Mouse (Mus musculus): Measurements from ENCODE around the gene Tlx2. TPM values are rescaled to one million over a fixed set of nuclear protein-coding genes. Genes with fewer than 3 reads are reported as not detected.

Tlx2 gene
- not detected for polyA plus RNA-seq (2017; shearing (Covaris generic))

DNA sequence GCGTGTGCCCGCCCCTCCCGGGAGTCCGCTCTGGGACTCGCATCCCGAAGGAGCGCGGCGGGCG, at the start of gene Tlx2:
Gene Tlx2, minus strand, starts transcription at position 47 of the 64 bp plus-strand sequence.

DNA sequence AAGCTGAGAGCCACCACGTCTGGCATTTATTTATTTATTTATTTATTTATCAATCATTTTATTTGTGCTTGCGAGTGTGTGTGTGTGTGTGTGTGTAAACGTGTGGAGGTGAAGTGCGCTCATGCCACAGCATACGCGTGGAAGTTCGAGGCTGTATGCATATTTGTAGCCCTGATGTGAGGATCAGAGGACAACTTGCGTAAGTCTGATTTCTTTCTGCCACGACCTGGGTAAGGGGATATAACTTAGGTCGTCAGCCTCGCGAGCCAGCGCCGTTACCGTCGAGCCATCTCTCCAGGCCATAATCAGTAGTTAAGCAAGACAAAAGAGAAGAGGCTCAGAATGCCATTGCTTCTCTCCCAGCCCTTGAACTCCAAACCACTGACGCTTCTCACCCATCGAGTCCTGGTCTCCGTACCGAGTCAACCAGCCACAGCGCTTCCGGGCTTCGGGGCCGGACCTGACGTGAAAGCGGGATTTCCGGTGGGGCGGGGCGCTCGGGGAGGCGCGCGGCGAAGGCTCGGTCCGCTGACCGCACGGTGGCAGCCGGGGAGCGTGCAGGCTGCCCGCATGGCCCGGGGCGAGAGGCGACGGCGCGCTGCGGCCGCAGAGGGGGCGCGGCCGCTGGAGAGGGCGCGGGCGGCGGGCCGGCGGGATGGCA, 45.0 kb upstream of the Tlx2 start, which contains the start of gene Mogs:
Gene Mogs, plus strand, starts transcription at position 486 of the 661 bp plus-strand sequence.

DNA sequence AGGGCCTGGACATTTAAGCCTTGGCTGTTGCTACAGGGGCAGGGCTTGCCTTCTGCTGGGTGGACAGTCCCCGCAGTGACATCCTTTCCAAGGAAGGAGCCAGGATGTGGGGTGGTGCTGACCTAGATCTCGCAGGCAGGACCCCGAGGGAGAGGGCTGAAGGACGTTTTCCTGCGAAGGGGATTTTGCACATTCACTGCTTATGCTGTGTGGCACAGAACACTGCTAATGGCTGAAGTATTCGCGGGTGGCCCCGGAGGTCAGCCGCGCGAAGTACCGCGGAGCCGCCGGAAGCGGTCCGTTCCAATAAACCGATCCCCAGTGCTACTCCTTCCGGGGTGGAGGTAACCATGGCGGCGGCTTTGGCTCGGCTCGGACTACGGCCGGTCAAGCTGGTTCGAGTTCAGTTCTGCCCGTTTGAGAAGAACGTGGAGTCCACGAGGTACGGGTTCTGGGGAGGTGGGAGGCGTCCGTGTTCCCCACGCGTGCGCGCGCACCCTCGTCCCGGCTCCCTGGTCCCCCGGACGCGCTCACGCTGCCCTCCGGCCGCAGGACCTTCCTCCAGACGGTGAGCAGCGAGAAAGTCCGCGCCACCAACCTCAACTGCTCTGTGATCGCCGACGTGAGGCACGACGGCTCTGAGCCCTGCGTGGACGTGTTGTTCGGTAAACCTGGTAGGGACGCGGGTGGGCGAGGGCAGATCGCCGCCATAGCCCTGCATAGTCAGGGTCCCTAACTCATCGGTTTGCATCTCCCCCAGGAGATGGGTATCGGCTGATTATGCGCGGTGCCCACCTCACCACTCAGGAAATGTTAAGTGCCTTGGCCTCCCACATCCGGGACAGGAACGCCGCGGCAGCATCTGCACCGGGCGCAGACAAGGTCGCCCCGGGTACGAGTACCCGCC, 38.9 kb upstream of the Tlx2 start, which contains the start of gene Mrpl53:
Gene Mrpl53, plus strand, starts transcription at position 279 of the 907 bp plus-strand sequence.

DNA sequence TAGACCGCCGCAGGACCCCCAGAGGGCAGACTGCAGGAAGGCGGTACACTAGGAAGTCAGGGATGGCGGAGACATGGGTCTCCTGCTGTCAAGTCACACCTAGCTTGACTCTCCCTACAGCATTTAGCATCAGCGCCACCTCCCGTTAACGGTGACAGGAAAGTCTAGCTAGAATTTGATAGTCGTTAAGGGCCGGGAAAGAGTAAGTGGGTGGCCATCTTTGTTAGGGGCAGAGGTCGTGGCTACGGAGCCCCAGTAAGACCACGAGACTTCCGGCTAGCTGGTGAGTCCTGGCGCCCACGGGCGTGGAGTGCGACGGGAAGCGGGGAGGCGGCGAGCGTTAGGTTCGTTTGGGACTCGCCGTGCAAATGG, 31.2 kb upstream of the Tlx2 start, which contains the start of the genes Ccdc142 and Gm42688:
Gene Ccdc142, plus strand, starts transcription at position 286 of the 372 bp plus-strand sequence.
Gene Gm42688, plus strand, starts transcription at position 302 of the 372 bp plus-strand sequence.

DNA sequence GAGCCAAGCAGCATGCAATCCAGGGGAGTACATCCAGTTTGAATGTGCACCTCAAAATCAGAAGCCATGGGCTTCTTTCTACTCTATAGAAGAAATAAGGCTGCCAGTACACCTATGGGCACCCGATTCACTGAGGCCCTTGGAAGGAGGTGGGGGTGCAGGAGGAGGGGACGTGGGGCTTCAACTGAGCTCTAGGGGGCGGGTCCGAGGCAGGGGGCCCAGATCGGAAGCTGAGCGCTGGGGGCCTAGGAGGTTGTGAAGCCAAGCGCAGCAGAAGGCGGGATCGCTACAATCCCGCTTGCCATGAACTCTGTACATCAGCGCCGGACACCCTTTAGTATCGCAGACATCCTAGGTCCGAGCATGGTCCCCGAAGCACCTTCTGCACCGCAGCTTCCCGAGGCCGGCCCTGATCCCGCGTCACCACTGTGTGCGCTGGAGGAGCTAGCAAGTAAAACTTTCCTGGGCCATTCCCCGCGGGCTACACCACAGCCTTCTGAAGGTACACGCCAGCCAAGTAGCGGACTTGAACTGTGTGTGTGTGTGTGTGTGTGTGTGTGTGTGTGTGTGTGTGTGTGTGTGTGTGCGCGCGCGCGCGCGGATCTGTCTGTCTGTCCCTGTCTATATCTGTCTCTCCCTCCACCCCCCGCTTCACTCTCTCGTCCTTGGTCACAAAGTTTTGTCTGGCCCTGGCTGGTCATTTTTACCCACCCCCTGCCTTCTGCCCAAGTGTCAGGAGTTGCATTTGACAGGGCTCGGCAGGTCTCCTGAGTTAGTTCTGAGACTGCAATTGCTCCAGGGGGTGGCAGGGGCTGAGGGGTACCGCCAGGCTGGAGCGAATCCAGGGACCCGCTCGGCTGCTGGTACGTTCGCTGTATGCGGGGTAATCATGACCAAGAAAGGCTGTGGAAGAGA, 16.3 kb upstream of the Tlx2 start, which contains the start of gene Lbx2:
Gene Lbx2, plus strand, starts transcription at position 247 of the 915 bp plus-strand sequence.

DNA sequence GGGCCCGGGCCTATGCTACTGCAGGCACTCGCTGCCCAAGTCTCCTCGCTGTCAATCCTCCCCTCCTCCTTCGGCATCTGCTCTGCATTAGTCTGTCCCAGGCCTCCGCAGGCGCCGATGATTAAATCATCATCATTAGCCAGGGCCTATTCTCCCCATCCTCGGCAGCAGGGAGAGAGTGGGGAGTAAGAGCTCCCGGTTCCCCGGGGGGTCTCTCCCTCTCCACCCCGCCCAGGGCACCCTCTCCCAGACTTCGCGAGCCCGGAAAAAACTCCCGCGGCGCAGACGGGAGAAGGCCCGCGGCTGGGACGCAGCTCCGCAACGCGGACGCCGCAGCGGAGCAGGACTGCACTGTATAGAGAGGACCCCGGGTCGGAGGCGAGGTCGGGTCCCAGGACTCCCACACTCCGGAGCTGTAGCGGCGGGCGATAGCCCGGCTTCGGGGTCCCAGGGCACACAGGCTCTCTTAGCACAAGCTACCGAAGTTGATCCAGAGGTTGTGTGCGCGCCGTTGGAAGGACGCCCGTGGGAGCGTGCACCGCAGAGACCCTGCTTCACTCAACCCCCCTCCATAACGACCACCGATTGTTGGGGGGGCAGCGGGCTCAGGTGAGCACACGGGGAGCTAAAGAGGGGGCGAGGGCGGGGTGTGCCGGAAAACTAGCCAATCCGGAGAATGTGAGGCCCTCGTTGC, 7.7 kb upstream of the Tlx2 start, which contains the start of gene Pcgf1:
Gene Pcgf1, plus strand, starts transcription at position 240 of the 694 bp plus-strand sequence.

DNA sequence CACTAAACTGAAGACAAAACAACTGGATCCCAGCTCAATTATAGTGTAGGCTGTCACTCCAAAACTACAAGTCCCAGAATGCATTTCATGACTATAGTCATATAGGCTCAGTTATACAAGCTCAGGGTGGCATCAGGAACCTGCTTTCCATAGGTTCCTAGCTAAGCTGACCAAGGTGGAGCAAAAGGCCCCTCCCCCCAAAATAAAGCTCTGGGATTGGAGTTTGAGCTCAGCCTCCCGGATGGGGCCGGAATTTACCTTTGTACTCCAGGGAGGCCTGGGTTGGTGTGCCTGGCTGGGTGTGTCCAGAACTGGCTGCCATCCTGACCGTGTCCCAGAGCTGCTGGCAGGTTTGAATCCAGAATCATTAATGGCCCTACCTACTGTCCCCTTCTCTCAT, 12.3 kb downstream of the Tlx2 start, which contains the start of gene Dqx1:
Gene Dqx1, plus strand, starts transcription at position 55 of the 400 bp plus-strand sequence.

DNA sequence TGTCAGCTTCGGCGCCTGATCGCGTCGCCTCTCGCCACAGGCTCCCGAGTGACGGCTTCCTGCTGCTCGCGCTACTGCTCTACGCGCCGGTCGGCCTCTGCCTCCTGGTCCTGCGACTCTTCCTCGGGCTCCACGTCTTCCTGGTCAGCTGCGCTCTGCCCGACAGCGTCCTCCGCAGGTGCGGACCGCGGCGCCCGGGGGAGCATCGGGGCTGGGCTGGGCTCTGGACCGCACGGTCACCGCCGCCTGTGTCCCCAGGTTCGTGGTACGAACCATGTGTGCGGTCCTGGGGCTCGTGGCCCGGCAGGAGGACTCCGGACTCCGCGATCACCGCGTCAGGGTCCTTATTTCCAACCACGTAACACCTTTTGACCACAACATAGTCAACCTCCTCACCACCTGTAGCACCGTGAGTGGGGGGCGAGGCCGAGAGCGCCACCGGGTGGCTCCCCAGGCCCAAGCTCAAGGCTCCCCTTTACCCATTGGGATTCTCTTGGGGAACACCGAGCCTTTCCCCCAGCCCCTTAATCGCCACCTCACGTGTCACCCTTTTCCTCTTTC, 15.1 kb downstream of the Tlx2 start, which contains the start of gene Htra2:
Gene Htra2, minus strand, starts transcription at position 403 of the 561 bp plus-strand sequence.

DNA sequence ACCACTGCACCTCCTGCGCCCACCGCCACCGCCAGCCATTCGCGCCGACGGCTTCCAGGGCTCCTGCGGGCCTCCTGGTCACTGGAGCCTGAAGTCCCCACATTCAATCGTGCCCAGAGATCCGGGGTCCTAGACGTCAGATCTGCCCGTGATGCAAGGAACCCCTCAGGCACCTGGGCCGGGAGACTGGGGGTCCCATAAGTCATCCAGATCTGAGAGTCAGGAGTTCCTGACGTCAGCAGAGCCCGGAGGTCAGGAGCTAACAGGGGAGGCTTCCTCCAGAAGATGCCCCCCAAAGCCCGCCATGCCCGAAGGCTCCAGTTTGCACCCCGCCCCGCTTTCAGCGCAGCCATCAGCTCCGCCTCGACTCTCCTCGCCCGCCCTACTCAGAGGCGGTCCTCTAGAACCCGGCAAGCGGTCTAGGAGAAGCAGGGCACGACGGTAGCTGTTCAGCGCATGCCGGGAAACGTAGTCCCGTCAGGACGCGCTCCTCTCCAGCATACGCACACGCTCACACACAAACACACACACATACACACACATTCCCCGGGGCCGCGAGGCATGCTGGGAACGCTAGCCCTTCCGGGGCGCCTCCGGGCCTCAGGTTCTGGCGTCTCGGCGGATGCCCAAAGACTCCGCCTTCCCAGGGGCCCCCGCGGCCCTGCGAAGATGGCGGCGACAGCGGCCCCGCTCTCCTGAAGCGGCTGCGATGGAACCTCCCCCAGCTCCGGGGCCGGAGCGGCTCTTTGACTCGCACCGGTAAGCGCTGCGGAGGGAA, 15.8 kb downstream of the Tlx2 start, which contains the start of gene Aup1:
Gene Aup1, plus strand, starts transcription at position 448 of the 778 bp plus-strand sequence.

DNA sequence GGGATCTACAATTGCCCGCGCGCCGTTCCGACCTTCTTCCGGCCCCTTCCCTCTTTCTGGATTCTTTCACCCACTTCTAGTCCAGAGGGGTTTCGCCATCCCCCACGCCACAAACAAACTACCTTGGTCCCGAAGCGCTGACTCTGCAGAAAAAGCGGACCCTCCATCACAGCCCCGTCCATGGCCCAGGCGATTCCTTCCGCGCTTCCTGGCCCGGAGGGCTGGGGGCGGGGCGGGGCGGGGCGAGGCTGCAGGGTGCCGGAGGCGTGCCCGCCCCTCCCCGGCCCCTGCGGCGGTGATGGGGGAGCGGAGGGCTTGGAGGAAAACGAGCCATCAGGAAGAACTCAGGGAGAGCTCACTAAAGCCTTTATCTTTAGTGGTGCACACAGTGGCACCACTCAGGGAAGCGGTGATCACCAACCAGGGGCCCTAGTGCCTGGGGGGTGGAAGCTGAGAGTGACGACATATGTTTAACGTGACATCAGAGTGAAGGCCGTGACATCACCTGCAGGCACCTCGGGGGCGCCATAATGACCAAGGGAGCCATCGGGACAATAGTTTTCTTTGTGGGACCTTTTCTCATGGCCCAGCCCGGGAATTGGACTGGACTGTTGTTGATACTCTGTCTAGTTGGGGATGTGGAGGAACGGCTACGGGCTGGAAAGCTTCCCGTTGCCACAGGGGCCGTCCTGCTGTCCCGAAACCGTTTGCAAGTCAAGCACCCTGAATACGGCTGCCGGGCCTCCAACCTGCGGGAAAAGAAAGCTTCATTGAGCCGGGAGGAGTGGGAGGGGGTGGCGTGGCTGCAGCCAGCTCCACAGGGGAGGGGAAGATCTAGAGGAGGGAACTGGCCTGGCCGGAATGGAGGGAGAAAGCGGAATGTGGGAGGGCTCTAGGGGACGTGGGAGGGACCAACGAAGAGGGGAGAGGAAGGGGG, 36.6 kb downstream of the Tlx2 start, which contains the start of the genes Dok1 and Loxl3:
Gene Dok1, minus strand, starts transcription at position 223 of the 937 bp plus-strand sequence.
Gene Loxl3, plus strand, starts transcription at position 925 of the 937 bp plus-strand sequence.

Other genes starting within 250 kb of the Tlx2 start
- 3.6 TPM for gene Sema4f, start 130.5 kb downstream of the Tlx2 start, polyA plus RNA-seq (2017; shearing (Covaris generic))
- 0.64 TPM for gene M1ap, start 123.4 kb downstream of the Tlx2 start, polyA plus RNA-seq (2017; shearing (Covaris generic))
- 56.5 TPM for gene Dok1, start 36.8 kb downstream of the Tlx2 start, polyA plus RNA-seq (2017; shearing (Covaris generic))
- gene Loxl3, start 36.1 kb downstream of the Tlx2 start, polyA plus RNA-seq (2017; shearing (Covaris generic)), result 0.32 TPM
- 472 TPM for gene Aup1, start 15.8 kb downstream of the Tlx2 start, polyA plus RNA-seq (2017; shearing (Covaris generic))
- 67.6 TPM for gene Htra2, start 15.0 kb downstream of the Tlx2 start, polyA plus RNA-seq (2017; shearing (Covaris generic))
- gene Dqx1, start 12.4 kb downstream of the Tlx2 start, polyA plus RNA-seq (2017; shearing (Covaris generic)), result 4.9 TPM
- gene Pcgf1, start 7.6 kb upstream of the Tlx2 start, polyA plus RNA-seq (2017; shearing (Covaris generic)), result 32.7 TPM
- not detected for gene Lbx2, start 16.1 kb upstream of the Tlx2 start, polyA plus RNA-seq (2017; shearing (Covaris generic))
- 5.2 TPM for gene Ccdc142, start 31.3 kb upstream of the Tlx2 start, polyA plus RNA-seq (2017; shearing (Covaris generic))
- gene Gm42688, start 31.3 kb upstream of the Tlx2 start, polyA plus RNA-seq (2017; shearing (Covaris generic)), result 5.8 TPM
- 65.4 TPM for gene Mrpl53, start 38.7 kb upstream of the Tlx2 start, polyA plus RNA-seq (2017; shearing (Covaris generic))
- 3.9 TPM for gene Mogs, start 45.2 kb upstream of the Tlx2 start, polyA plus RNA-seq (2017; shearing (Covaris generic))
- 71.7 TPM for gene Wbp1, start 51.3 kb upstream of the Tlx2 start, polyA plus RNA-seq (2017; shearing (Covaris generic))
- 13.0 TPM for gene Ino80b, start 55.1 kb upstream of the Tlx2 start, polyA plus RNA-seq (2017; shearing (Covaris generic))
- gene Rtkn, start 65.2 kb upstream of the Tlx2 start, polyA plus RNA-seq (2017; shearing (Covaris generic)), result 0.92 TPM
- gene Wdr54, start 86.1 kb upstream of the Tlx2 start, polyA plus RNA-seq (2017; shearing (Covaris generic)), result 1.9 TPM
- gene 1700003E16Rik, start 86.1 kb upstream of the Tlx2 start, polyA plus RNA-seq (2017; shearing (Covaris generic)), result not detected
- 86.5 TPM for gene Dctn1, start 95.6 kb upstream of the Tlx2 start, polyA plus RNA-seq (2017; shearing (Covaris generic))
- 0.87 TPM for gene Slc4a5, start 149.5 kb upstream of the Tlx2 start, polyA plus RNA-seq (2017; shearing (Covaris generic))

Data from activated CD4-positive, CD25-positive, alpha-beta regulatory T cell, adult 9 weeks (primary cell).